Comparison of ENCODE assay signal across 12 mouse cellular contexts in the genomic region with DNA sequence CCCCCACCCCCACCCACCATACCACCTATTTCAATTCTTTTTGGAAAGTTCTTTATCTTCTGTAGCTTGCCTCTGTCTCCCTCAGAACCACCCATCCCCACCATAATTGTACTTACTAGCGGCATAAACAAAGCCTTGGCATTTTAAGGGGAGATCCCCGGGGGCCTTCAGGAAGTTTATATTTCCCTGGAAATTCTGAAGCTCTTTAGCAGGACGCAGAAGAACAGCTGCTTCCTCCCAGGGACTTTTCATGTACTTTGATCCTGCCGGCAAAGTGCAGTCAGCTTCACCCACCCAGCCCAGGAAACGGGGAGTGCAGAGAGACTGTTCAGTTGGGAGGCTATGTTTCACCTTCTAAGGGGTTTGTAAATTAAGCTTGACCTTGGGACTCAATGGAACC.
DNase-seq lines count a peak whose midpoint lies in the region; ATAC-seq and TF ChIP-seq lines count a peak whose summit lies in the region.
"Had no signal": no experiment of that assay in that cellular context is flagged by ENCODE, and none has a peak within 500 bp of the region (broad histone marks: within the 10 kb centered on the region; RNA-seq: fewer than 3 reads in every experiment).

No protein-coding gene starts in this region.

- H3K4me1 ChIP-seq in stomach, embryonic 14.5 days (ENCODE audit: control insufficient read depth, insufficient read depth, low read length) = no peaks in the 10 kb centered on the region
- H3K4me1 ChIP-seq in stomach, postnatal 0 days (replicated peaks; ENCODE audit: control insufficient read depth, insufficient read depth) = no peaks in the 10 kb centered on the region
- H3K4me1 ChIP-seq in lung, postnatal 0 days (ENCODE audit: insufficient read depth, low read depth, low read length) = no peaks in the 10 kb centered on the region
- no peaks in the 10 kb centered on the region for H3K4me1 ChIP-seq in hindbrain, embryonic 11.5 days (replicated peaks; ENCODE audit: control insufficient read depth, insufficient read depth, low read length)
- H3K4me1 ChIP-seq: midbrain, embryonic 12.5 days had no signal

- peak; percentile 21 to 33 for DNase-seq in adrenal gland, adult (ENCODE audit: inconsistent age in 2 of 2, low spot score in 1 of 2)
- no peak for DNase-seq in adrenal gland, adult 8-10 months
- DNase-seq in stomach, postnatal 0 days (ENCODE audit: low spot score) = no peak
- peak; percentile 75 for DNase-seq in lung, postnatal 0 days (ENCODE audit: low spot score)
- no peak for DNase-seq in hindbrain, embryonic 11.5 days (ENCODE audit: low spot score)
- no peak for DNase-seq in ovary, postnatal 36 days (ENCODE audit: low spot score)
- DNase-seq in left cerebral cortex, adult 9 months (ENCODE audit: low spot score in 2 of 2) = no peak
- DNase-seq: gastrocnemius, postnatal 25 days; liver had no signal

- TF ChIP-seq CTCF in stomach, postnatal 0 days (IDR thresholded peaks at IDR 0.05; ENCODE audit: low read depth) = no peak
- no peak for TF ChIP-seq CTCF in lung, postnatal 0 days (IDR thresholded peaks at IDR 0.05)

- no peaks in the 10 kb centered on the region for H3K27me3 ChIP-seq in stomach, embryonic 14.5 days (ENCODE audit: control insufficient read depth, insufficient read depth, low read length)
- no peaks in the 10 kb centered on the region for H3K27me3 ChIP-seq in stomach, postnatal 0 days (ENCODE audit: control insufficient read depth, insufficient read depth, low read length)
- no peaks in the 10 kb centered on the region for H3K27me3 ChIP-seq in lung, postnatal 0 days (replicated peaks; ENCODE audit: insufficient read depth, low read length)
- no peaks in the 10 kb centered on the region for H3K27me3 ChIP-seq in hindbrain, embryonic 11.5 days (ENCODE audit: control insufficient read depth, insufficient read depth, low read length)
- H3K27me3 ChIP-seq: midbrain, embryonic 12.5 days had no signal

- peak overlapping the region; percentile 3; the same call in 1 of the 2 replicates for H3K27ac ChIP-seq in stomach, embryonic 14.5 days (ENCODE audit: low read length)
- H3K27ac ChIP-seq in stomach, postnatal 0 days (replicated peaks) = no peak overlapping the region
- H3K27ac ChIP-seq in lung, postnatal 0 days (ENCODE audit: low read length) = no peak overlapping the region
- no peak overlapping the region for H3K27ac ChIP-seq in hindbrain, embryonic 11.5 days (ENCODE audit: low read depth, low read length)
- H3K27ac ChIP-seq: midbrain, embryonic 12.5 days had no signal

- no peak overlapping the region for H3K4me3 ChIP-seq in stomach, embryonic 14.5 days (ENCODE audit: low read depth, low read length)
- no peak overlapping the region for H3K4me3 ChIP-seq in stomach, postnatal 0 days (ENCODE audit: low read depth, low read length)
- H3K4me3 ChIP-seq in lung, postnatal 0 days (ENCODE audit: low read depth, low read length) = no peak overlapping the region
- no peak overlapping the region for H3K4me3 ChIP-seq in hindbrain, embryonic 11.5 days (ENCODE audit: low read depth, low read length)
- H3K4me3 ChIP-seq: erythroblast, embryonic 14.5 days; midbrain, embryonic 12.5 days had no signal

- ATAC-seq in stomach, embryonic 14.5 days (ENCODE audit: insufficient number of reproducible peaks, insufficient read depth, low FRiP score, low read depth) = no peak
- ATAC-seq in stomach, postnatal 0 days (ENCODE audit: low FRiP score, low TSS enrichment) = no peak
- ATAC-seq in lung, postnatal 0 days = peak; percentile 84
- no peak for ATAC-seq in hindbrain, embryonic 11.5 days (ENCODE audit: low FRiP score)

- H3K9ac ChIP-seq in stomach, embryonic 14.5 days (replicated peaks; ENCODE audit: low read depth, low read length) = no peak overlapping the region
- no peak overlapping the region for H3K9ac ChIP-seq in stomach, postnatal 0 days (ENCODE audit: low read length)
- no peak overlapping the region for H3K9ac ChIP-seq in lung, postnatal 0 days (replicated peaks; ENCODE audit: low read depth)
- no peak overlapping the region for H3K9ac ChIP-seq in hindbrain, embryonic 11.5 days (ENCODE audit: low read depth, low read length)
- H3K9ac ChIP-seq: midbrain, embryonic 12.5 days had no signal

- no peak overlapping the region for H3K4me2 ChIP-seq in stomach, embryonic 14.5 days (replicated peaks; ENCODE audit: low read depth, low read length)
- H3K4me2 ChIP-seq in stomach, postnatal 0 days (replicated peaks; ENCODE audit: low read depth) = no peak overlapping the region
- H3K4me2 ChIP-seq in lung, postnatal 0 days (replicated peaks; ENCODE audit: low read depth, low read length) = no peak overlapping the region
- H3K4me2 ChIP-seq in hindbrain, embryonic 11.5 days (replicated peaks; ENCODE audit: low read depth, low read length) = no peak overlapping the region
- H3K4me2 ChIP-seq: midbrain, embryonic 12.5 days had no signal

- TF ChIP-seq EP300 in stomach, postnatal 0 days (optimal IDR thresholded peaks at IDR 0.05) = no peak
- peak; percentile 97 for TF ChIP-seq EP300 in lung, postnatal 0 days (IDR thresholded peaks at IDR 0.05)

- 11% methylated on average over 5 of the region's 5 CpGs for WGBS in stomach, embryonic 14.5 days
- WGBS in stomach, postnatal 0 days = 30% methylated on average over 5 of the region's 5 CpGs
- 23% methylated on average over 5 of the region's 5 CpGs for WGBS in lung, postnatal 0 days
- 63% methylated on average over 5 of the region's 5 CpGs for WGBS in hindbrain, embryonic 11.5 days

- no peaks in the 10 kb centered on the region for H3K9me3 ChIP-seq in stomach, embryonic 14.5 days (ENCODE audit: control insufficient read depth, low read depth, low read length)
- no peaks in the 10 kb centered on the region for H3K9me3 ChIP-seq in stomach, postnatal 0 days (ENCODE audit: control insufficient read depth, low read length)
- no peaks in the 10 kb centered on the region for H3K9me3 ChIP-seq in lung, postnatal 0 days (ENCODE audit: low read length)
- H3K9me3 ChIP-seq in hindbrain, embryonic 11.5 days (ENCODE audit: control insufficient read depth, low read length) = no peaks in the 10 kb centered on the region
- H3K9me3 ChIP-seq: midbrain, embryonic 12.5 days had no signal

- no peaks in the 10 kb centered on the region for H3K36me3 ChIP-seq in stomach, embryonic 14.5 days (ENCODE audit: control insufficient read depth, insufficient read depth, low read length)
- no peaks in the 10 kb centered on the region for H3K36me3 ChIP-seq in stomach, postnatal 0 days (ENCODE audit: control insufficient read depth, insufficient read depth, low read length)
- no peaks in the 10 kb centered on the region for H3K36me3 ChIP-seq in lung, postnatal 0 days (ENCODE audit: insufficient read depth, low read length)
- no peaks in the 10 kb centered on the region for H3K36me3 ChIP-seq in hindbrain, embryonic 11.5 days (ENCODE audit: control insufficient read depth, insufficient read depth, low read length)
- H3K36me3 ChIP-seq: midbrain, embryonic 12.5 days had no signal

Comparison
In these comparisons a context has a peak if more than half of its experiments do, and no peak if none do; other contexts are left out.
1. DNase-seq: peak in adrenal gland, adult (2 of 2) and lung, postnatal 0 days (single experiment); none in adrenal gland, adult 8-10 months (single experiment), stomach, postnatal 0 days (single experiment), hindbrain, embryonic 11.5 days (single experiment), ovary, postnatal 36 days (single experiment) and left cerebral cortex, adult 9 months (0 of 2).